ENCODE assay signal across 8 mouse cellular contexts in genomic region chr2:76672134-76672745, GRCm38 (mm10). TPM values are rescaled to one million over a fixed set of nuclear protein-coding genes. Genes with fewer than 3 reads are reported as not detected.
DNase-seq lines count a peak whose midpoint lies in the region; ATAC-seq and TF ChIP-seq lines count a peak whose summit lies in the region.

No protein-coding gene starts in this region.

- 0 out of 2 replicates have a peak overlapping the region, but pooled peaks have one; percentile 57 for H3K27ac ChIP-seq in forebrain, embryonic 13.5 days
- peak overlapping the region; percentile 29; the same call in 1 of the 2 replicates for H3K27ac ChIP-seq in liver, embryonic 14.5 days

- peak; percentile 11 for DNase-seq in cerebellum, adult 9-11 months
- DNase-seq in cerebellum, postnatal 25 days: no peak
- peak; percentile 67 for DNase-seq in 416B (ENCODE audit: low read depth)
- no peak for DNase-seq in liver, embryonic 14.5 days (ENCODE audit: low read depth in 3 of 3, low spot score in 3 of 3)
- no peak for DNase-seq in urinary bladder, postnatal 4 days (ENCODE audit: low spot score in 2 of 2)
- DNase-seq in spleen, postnatal 10 days (ENCODE audit: low spot score in 2 of 2): no peak

- H3K4me2 ChIP-seq in forebrain, embryonic 13.5 days: peak overlapping the region; percentile 72
- peak overlapping the region; percentile 88 for H3K4me2 ChIP-seq in liver, embryonic 14.5 days (ENCODE audit: low read depth)

- ATAC-seq in forebrain, embryonic 13.5 days: no peak
- no peak for ATAC-seq in liver, embryonic 14.5 days (ENCODE audit: insufficient read depth)
- no peak for ATAC-seq in CD4-positive, CD25-positive, alpha-beta regulatory T cell, adult 4 months

- no peaks in the 10 kb centered on the region for H3K27me3 ChIP-seq in forebrain, embryonic 13.5 days
- no peaks in the 10 kb centered on the region for H3K27me3 ChIP-seq in liver, embryonic 14.5 days (ENCODE audit: control insufficient read depth, insufficient read depth, low read length)

- no peaks in the 10 kb centered on the region for H3K9me3 ChIP-seq in forebrain, embryonic 13.5 days (replicated peaks)
- no peaks in the 10 kb centered on the region for H3K9me3 ChIP-seq in liver, embryonic 14.5 days (ENCODE audit: control insufficient read depth, low read length)

- H3K36me3 ChIP-seq in forebrain, embryonic 13.5 days (ENCODE audit: poor library complexity, severe bottlenecking): 0 out of 2 replicates have a peak, but pooled peaks cover under 1% of the 10 kb centered on the region
- no peaks in the 10 kb centered on the region for H3K36me3 ChIP-seq in liver, embryonic 14.5 days (replicated peaks; ENCODE audit: control insufficient read depth, insufficient read depth, low read depth)

- peak overlapping the region; percentile 48 for H3K4me3 ChIP-seq in forebrain, embryonic 13.5 days
- H3K4me3 ChIP-seq in liver, embryonic 14.5 days (ENCODE audit: insufficient read depth in 1 of 2, low read depth in 2 of 2, low read length in 2 of 2): peak overlapping the region; percentile 56 to 58

- H3K4me1 ChIP-seq in forebrain, embryonic 13.5 days: peaks cover 28% of the 10 kb centered on the region
- H3K4me1 ChIP-seq in liver, embryonic 14.5 days (replicated peaks; ENCODE audit: control insufficient read depth in 2 of 2, insufficient read depth in 2 of 2, low read length in 1 of 2): peaks cover 10 to 17% of the 10 kb centered on the region in 2 experiments

- no peak for TF ChIP-seq EP300 in liver, embryonic 14.5 days (IDR thresholded peaks at IDR 0.05; ENCODE audit: low read depth)

- TF ChIP-seq CTCF in liver, embryonic 14.5 days (IDR thresholded peaks at IDR 0.05; ENCODE audit: low read depth): no peak

- peak overlapping the region; percentile 72 for H3K9ac ChIP-seq in forebrain, embryonic 13.5 days
- H3K9ac ChIP-seq in liver, embryonic 14.5 days (replicated peaks): peak overlapping the region; percentile 70

- 45% methylated on average over 9 of the region's 9 CpGs for WGBS in forebrain, embryonic 13.5 days
- 17% methylated on average over 9 of the region's 9 CpGs for WGBS in liver, embryonic 14.5 days (ENCODE audit: insufficient replicate concordance)

RNA-seq across cellular contexts. Expression of gene Fkbp7, which starts 0.7 kb away (rescaled TPM):
- 10.5 and 11.4 TPM in 2 replicates for polyA plus RNA-seq in forebrain, embryonic 13.5 days (2015; fragmentation: Nextera tagmentation; extraction: Ambion mirVana)
- 1.3 and 2.5 TPM in 2 replicates for polyA plus RNA-seq in liver, embryonic 14.5 days (2012; rRNA removed)
- 4.2 and 4.8 TPM in 2 replicates for polyA plus RNA-seq in liver, embryonic 14.5 days (2014; fragmentation: Nextera tagmentation; extraction: Ambion mirVana)
- 1 to 10 TPM; 4.8 to 5.9 TPM for polyA plus RNA-seq in CD4-positive, CD25-positive, alpha-beta regulatory T cell, adult 4 months (2017; shearing (Covaris generic))

RNA-seq across cellular contexts. Expression of gene Plekha3, which starts 2.8 kb away (rescaled TPM):
- 4.5 and 6.4 TPM in 2 replicates for polyA plus RNA-seq in forebrain, embryonic 13.5 days (2015; fragmentation: Nextera tagmentation; extraction: Ambion mirVana)
- 3.0 and 3.9 TPM in 2 replicates for polyA plus RNA-seq in liver, embryonic 14.5 days (2012; rRNA removed)
- polyA plus RNA-seq in liver, embryonic 14.5 days (2014; fragmentation: Nextera tagmentation; extraction: Ambion mirVana): 3.1 and 3.6 TPM in 2 replicates
- polyA plus RNA-seq in CD4-positive, CD25-positive, alpha-beta regulatory T cell, adult 4 months (2017; shearing (Covaris generic)): 10 to 100 TPM; 10.7 to 13.1 TPM

RNA-seq across cellular contexts. Expression of gene Pjvk, which starts 24.0 kb away (rescaled TPM):
- 0.90 and 1.2 TPM in 2 replicates for polyA plus RNA-seq in forebrain, embryonic 13.5 days (2015; fragmentation: Nextera tagmentation; extraction: Ambion mirVana)
- polyA plus RNA-seq in liver, embryonic 14.5 days (2012; rRNA removed): not detected in 2 replicates
- polyA plus RNA-seq in liver, embryonic 14.5 days (2014; fragmentation: Nextera tagmentation; extraction: Ambion mirVana): not detected in 2 replicates
- not detected for polyA plus RNA-seq in CD4-positive, CD25-positive, alpha-beta regulatory T cell, adult 4 months (2017; shearing (Covaris generic))

RNA-seq across cellular contexts. Expression of gene Prkra, which starts 24.4 kb away (rescaled TPM):
- 95.0 and 99.3 TPM in 2 replicates for polyA plus RNA-seq in forebrain, embryonic 13.5 days (2015; fragmentation: Nextera tagmentation; extraction: Ambion mirVana)
- polyA plus RNA-seq in liver, embryonic 14.5 days (2012; rRNA removed): 3.9 and 6.5 TPM in 2 replicates
- 6.5 and 9.6 TPM in 2 replicates for polyA plus RNA-seq in liver, embryonic 14.5 days (2014; fragmentation: Nextera tagmentation; extraction: Ambion mirVana)
- polyA plus RNA-seq in CD4-positive, CD25-positive, alpha-beta regulatory T cell, adult 4 months (2017; shearing (Covaris generic)): 10 to 100 TPM in 1 of 2 experiments, 1 to 10 TPM in 1; 9.3 to 11.3 TPM

Comparison
In these comparisons a context has a peak if more than half of its experiments do, and no peak if none do; other contexts are left out.
1. DNase-seq: peak in cerebellum, adult 9-11 months (single experiment) and 416B (single experiment); none in cerebellum, postnatal 25 days (0 of 2), liver, embryonic 14.5 days (0 of 3), urinary bladder, postnatal 4 days (0 of 2) and spleen, postnatal 10 days (0 of 2).